Mouse (Mus musculus) cerebellum, adult 11 months (tissue): ENCODE results near the gene Olfr55.
"Not testable (repeated sequence)": the region's sequence is repeated elsewhere in the genome, so short reads cannot be mapped to it uniquely, and the experiment has no call there.

ENCODE experiments used
- DNase-seq: peaks from one replicate; pipeline ENCODE4 v3.0.0; 2022

Olfr55 gene

DNA sequence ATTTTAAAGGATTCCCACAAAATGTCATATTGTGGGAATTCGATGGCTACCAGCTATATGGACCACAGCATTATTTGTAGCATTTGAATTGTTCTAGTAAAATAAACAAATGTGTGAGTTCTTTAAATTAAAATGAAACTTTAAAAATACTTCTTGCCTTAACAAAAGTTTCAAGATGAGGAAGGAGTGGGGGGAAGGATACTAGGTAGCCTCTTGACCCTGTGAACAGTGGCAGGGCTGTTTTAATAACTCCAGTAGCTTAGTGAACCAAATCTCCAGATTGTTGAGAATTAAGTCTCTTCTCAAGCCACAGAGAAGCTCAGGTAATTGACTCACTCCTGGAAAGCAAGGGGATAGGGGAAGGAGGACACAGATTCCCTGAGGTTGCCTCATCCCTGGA, at the start of gene Olfr55:
Gene Olfr55 (plus strand): TSS at position 301 of the 400 bp plus-strand sequence.
- DNase-seq = not testable (repeated sequence)

DNA sequence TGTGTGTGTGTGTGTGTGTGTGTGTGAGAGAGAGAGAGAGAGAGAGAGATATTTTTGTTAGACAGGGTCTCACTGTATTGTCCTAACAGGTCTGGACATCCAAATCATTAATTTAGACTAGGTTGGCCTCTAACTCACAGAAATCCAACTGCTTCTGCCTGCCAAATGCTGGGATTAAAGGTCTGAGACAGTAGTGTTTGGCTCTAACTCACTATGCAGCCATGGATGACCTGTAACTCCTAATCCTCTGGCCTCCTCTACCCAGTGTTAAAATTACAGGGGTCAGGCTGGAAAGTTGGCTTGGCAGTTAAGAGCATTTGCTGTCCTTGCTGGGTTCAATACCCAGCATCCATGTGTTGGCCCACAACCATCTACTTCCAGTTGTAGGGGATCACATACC, 43.7 kb upstream of the Olfr55 start:
- DNase-seq = no peak

DNA sequence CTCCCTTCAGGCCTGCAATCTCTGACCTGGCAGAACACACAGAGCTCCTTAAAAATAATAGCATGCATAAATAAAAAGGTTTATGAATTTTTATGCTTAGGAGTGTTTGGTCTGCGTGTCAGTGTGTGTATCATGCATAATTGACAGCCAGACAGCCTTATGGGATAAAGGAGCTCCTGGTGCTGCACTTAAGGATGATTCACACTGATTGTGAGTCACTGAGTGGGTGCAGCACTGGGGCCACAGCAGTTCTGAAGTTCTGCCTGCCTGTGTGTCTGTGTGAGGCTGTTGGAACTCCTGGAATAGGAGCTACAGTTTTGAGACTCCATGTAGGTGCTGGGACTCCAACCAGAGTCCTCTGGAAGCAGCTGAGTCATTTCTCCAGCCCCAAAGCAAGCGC, 42.0 kb upstream of the Olfr55 start:
- no peak for DNase-seq

DNA sequence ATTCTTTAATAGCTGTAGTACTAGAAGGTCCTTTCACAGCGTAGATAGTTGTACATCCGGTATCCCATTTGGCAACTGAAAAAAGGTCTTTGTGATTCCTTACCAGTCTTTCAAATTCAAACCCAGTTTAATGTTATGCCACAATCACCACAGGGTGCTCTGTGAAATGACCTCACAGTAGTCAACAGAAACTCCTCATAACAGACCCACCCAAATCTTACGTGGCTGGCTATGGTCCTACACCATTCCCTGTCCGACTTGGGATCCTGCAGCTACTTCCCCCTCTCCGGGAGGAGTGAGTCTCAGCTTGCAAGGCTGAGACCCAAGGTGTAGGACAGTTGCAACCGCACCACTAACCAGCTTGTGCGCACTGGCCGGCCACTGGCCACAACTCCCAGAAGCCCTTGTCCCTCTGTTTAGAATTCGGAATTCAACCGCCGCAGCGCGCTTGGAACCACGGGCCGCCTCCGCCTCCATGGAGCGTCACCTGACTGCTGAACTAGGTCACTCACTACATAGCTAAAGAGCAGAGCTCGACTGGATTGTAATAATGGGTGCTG, 28.9 kb upstream of the Olfr55 start, which contains the start of gene Morc2b:
Gene Morc2b (minus strand): TSS at position 423 of the 560 bp plus-strand sequence.
- no peak for DNase-seq

DNA sequence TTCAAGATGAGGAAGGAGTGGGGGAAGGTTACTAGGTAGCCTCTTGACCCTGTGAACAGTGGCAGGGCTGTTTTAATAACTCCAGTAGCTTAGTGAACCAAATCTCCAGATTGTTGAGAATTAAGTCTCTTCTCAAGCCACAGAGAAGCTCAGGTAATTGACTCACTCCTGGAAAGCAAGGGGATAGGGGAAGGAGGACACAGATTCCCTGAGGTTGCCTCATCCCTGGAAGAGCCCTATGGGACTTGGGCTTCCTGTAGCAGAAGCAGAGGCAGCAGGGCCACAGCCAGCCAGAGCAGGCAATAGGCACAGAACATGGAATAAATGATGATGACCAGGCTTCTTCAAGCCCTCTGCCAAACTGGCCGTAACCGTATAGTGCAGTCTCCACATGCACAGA, 22.8 kb downstream of the Olfr55 start, which contains the start of gene Olfr239:
Gene Olfr239 (plus strand): TSS at position 301 of the 400 bp plus-strand sequence.
- DNase-seq = not testable (repeated sequence)

DNA sequence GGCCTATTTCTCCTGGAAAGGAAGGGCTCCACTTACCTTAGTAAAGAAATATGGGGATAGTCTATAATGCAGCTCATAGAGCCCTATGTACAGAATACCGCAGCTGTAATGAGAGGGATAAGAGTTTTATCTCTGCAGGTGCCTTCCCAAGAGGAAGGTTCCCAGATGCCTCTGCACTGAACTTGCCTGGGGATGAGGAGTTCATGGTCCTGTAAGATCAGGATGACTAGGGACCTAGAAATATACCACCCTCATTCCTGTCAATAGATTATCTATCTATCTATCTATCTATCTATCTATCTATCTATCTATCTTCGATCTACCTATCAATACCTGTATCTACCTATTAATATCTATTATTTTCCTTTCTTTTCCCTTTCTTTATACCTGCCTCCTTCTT, 53.3 kb downstream of the Olfr55 start, which contains the start of gene Olfr1564:
Gene Olfr1564 (minus strand): TSS at position 101 of the 400 bp plus-strand sequence.
- DNase-seq = no peak
